Comparison of ENCODE assay signal across 19 mouse cellular contexts in the genomic region with DNA sequence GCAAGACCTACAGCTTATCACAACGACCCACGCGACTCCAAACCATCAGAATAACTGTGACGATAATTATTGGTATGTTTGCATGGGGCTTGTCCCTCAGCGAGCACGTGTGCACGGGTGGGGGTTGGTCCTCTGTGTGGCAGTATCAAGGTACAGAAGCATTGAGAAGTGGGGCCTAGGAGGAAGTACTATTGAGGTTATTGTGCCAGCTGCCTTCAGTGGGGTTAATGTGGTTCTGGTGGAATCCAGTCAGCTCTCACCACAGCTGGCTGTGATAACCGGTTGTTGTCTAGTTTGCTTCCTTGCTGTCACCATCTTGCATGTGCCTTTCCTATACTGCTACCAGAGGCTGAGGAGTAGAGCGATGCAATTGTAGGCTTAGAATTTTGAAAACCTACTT. TPM values are rescaled to one million over a fixed set of nuclear protein-coding genes. Genes with fewer than 3 reads are reported as not detected.
DNase-seq lines count a peak whose midpoint lies in the region; ATAC-seq and TF ChIP-seq lines count a peak whose summit lies in the region.
"Had no signal": no experiment of that assay in that cellular context is flagged by ENCODE, and none has a peak within 500 bp of the region (broad histone marks: within the 10 kb centered on the region; RNA-seq: fewer than 3 reads in every experiment).

No protein-coding gene starts in this region.

- H3K79me2 ChIP-seq in heart, adult 2 months (replicated peaks; ENCODE audit: control insufficient read depth, insufficient read depth, low read length), result no peaks in the 10 kb centered on the region

- TF ChIP-seq EP300 in heart, adult 2 months (IDR thresholded peaks at IDR 0.05; ENCODE audit: insufficient read depth, low read depth, low read length), result no peak

- H3K4me1 ChIP-seq in intestine, postnatal 0 days (replicated peaks; ENCODE audit: control insufficient read depth, insufficient read depth, low read length), result no peaks in the 10 kb centered on the region
- no peaks in the 10 kb centered on the region for H3K4me1 ChIP-seq in heart, adult 2 months (ENCODE audit: control insufficient read depth, insufficient read depth, low read length)
- H3K4me1 ChIP-seq: embryonic facial prominence, embryonic 13.5 days; forebrain, embryonic 10.5 days; hindbrain, embryonic 13.5 days; midbrain, embryonic 15.5 days; neural tube, embryonic 12.5 days had no signal

- peak; percentile 94 for ATAC-seq in intestine, postnatal 0 days
- ATAC-seq: midbrain, embryonic 15.5 days had no signal

- H3K9me3 ChIP-seq in intestine, postnatal 0 days (ENCODE audit: control insufficient read depth), result no peaks in the 10 kb centered on the region
- H3K9me3 ChIP-seq: embryonic facial prominence, embryonic 13.5 days; hindbrain, embryonic 13.5 days; midbrain, embryonic 15.5 days; neural tube, embryonic 12.5 days had no signal

- no peak overlapping the region for H3K27ac ChIP-seq in intestine, postnatal 0 days (ENCODE audit: low read depth, low read length)
- H3K27ac ChIP-seq in heart, adult 2 months, result no peak overlapping the region
- H3K27ac ChIP-seq: embryonic facial prominence, embryonic 13.5 days; forebrain, embryonic 10.5 days; hindbrain, embryonic 13.5 days; layer of hippocampus, adult 2 months; macrophage; midbrain, embryonic 15.5 days; neural tube, embryonic 12.5 days had no signal

- no peaks in the 10 kb centered on the region for H3K27me3 ChIP-seq in intestine, postnatal 0 days (replicated peaks; ENCODE audit: control insufficient read depth, insufficient read depth, low read length)
- H3K27me3 ChIP-seq in heart, adult 2 months (ENCODE audit: control insufficient read depth, insufficient read depth, low read length), result no peaks in the 10 kb centered on the region
- H3K27me3 ChIP-seq: CH12.LX; embryonic facial prominence, embryonic 13.5 days; hindbrain, embryonic 13.5 days; midbrain, embryonic 15.5 days; neural tube, embryonic 12.5 days had no signal

- H3K4me2 ChIP-seq in intestine, postnatal 0 days (replicated peaks; ENCODE audit: low read depth), result no peak overlapping the region
- H3K4me2 ChIP-seq: embryonic facial prominence, embryonic 13.5 days; hindbrain, embryonic 13.5 days; liver, embryonic 11.5 days; lung, embryonic 14.5 days; midbrain, embryonic 15.5 days; neural tube, embryonic 12.5 days had no signal

- DNase-seq in CD4-positive helper T cell, adult 2 months (ENCODE audit: low read depth, low spot score), result peak; percentile 57
- peak; percentile 55 for DNase-seq in T-cell, adult 2 months (ENCODE audit: low spot score)
- peak; percentile 81 for DNase-seq in thymus, postnatal 0 days (ENCODE audit: low spot score)
- DNase-seq in adrenal gland, adult 8-10 months, result no peak
- no peak for DNase-seq in heart, adult 2 months
- DNase-seq in urinary bladder, postnatal 10 days (ENCODE audit: low spot score), result no peak
- DNase-seq: cerebellum, adult 11 months; gastrocnemius, postnatal 25 days; lung, embryonic 14.5 days had no signal

- no peaks in the 10 kb centered on the region for H3K36me3 ChIP-seq in intestine, postnatal 0 days (ENCODE audit: control insufficient read depth, insufficient read depth)
- no peaks in the 10 kb centered on the region for H3K36me3 ChIP-seq in heart, adult 2 months (ENCODE audit: control insufficient read depth, insufficient read depth, low read length)
- H3K36me3 ChIP-seq: embryonic facial prominence, embryonic 13.5 days; forebrain, embryonic 10.5 days; hindbrain, embryonic 13.5 days; midbrain, embryonic 15.5 days; neural tube, embryonic 12.5 days had no signal

- no peak overlapping the region for H3K4me3 ChIP-seq in intestine, postnatal 0 days (ENCODE audit: low read depth, low read length)
- no peak overlapping the region for H3K4me3 ChIP-seq in heart, adult 2 months
- H3K4me3 ChIP-seq: embryonic facial prominence, embryonic 13.5 days; forebrain, embryonic 10.5 days; hindbrain, embryonic 13.5 days; layer of hippocampus, adult 2 months; midbrain, embryonic 15.5 days; neural tube, embryonic 12.5 days had no signal

- intact Hi-C loops in heart, adult 2 months (cut with DNase I), result no loop called here

- no peak overlapping the region for H3K9ac ChIP-seq in intestine, postnatal 0 days (ENCODE audit: low read depth, low read length)
- H3K9ac ChIP-seq in heart, adult 2 months (ENCODE audit: low read depth, low read length), result no peak overlapping the region
- H3K9ac ChIP-seq: embryonic facial prominence, embryonic 13.5 days; hindbrain, embryonic 13.5 days; lung, embryonic 14.5 days; midbrain, embryonic 15.5 days; neural tube, embryonic 12.5 days had no signal

- TF ChIP-seq POLR2A in heart, adult 2 months (IDR thresholded peaks at IDR 0.05; ENCODE audit: insufficient read depth, low read depth, low read length), result no peak

- WGBS in intestine, postnatal 0 days, result 66% methylated on average over 9 of the region's 9 CpGs
- 89% methylated on average over 9 of the region's 9 CpGs for WGBS in heart, adult 2 months

- no peak for TF ChIP-seq CTCF in intestine, postnatal 0 days (IDR thresholded peaks at IDR 0.05; ENCODE audit: low read depth)
- TF ChIP-seq CTCF in heart, adult 2 months (IDR thresholded peaks at IDR 0.05), result no peak

RNA-seq across cellular contexts. Expression of a gene that starts 20.4 kb away (rescaled TPM):
- polyA plus RNA-seq in intestine, postnatal 0 days (2015; fragmentation: Nextera tagmentation; extraction: Ambion mirVana), result 18.0 and 21.0 TPM in 2 replicates
- polyA plus RNA-seq in thymus, postnatal 0 days (2015; fragmentation: Nextera tagmentation; extraction: Ambion mirVana), result 18.7 and 23.5 TPM in 2 replicates
- 10 to 100 TPM; 43.7 to 54.0 (median 50.3) TPM for total RNA-seq in adrenal gland, adult 8-10 months (2022)
- 10 to 100 TPM; 46.4 to 50.4 TPM for total RNA-seq in heart, adult 2 months (2021)
- 32.2 and 54.3 TPM in 2 replicates for polyA plus RNA-seq in heart, adult 2 months (2012; rRNA removed)

Comparison
In these comparisons a context has a peak if more than half of its experiments do, and no peak if none do; other contexts are left out.
1. DNase-seq: peak in CD4-positive helper T cell, adult 2 months (single experiment), T-cell, adult 2 months (single experiment) and thymus, postnatal 0 days (single experiment); none in adrenal gland, adult 8-10 months (single experiment), heart, adult 2 months (0 of 2) and urinary bladder, postnatal 10 days (single experiment).